Mouse (Mus musculus): ENCODE results near the gene Agbl1. TPM values are rescaled to one million over a fixed set of nuclear protein-coding genes. Genes with fewer than 3 reads are reported as not detected.

Gene Agbl1
- polyA plus RNA-seq, 1 experiment from 2014 or later, result not detected

- 52% methylated on average over 1 of the region's 1 CpGs for WGBS (ENCODE audit: insufficient replicate concordance)
- Histone ChIP-seq H3K4me3 (replicated peaks) (no peak overlapping the region), H3K27me3 (no peaks in the 10 kb centered on the region), H3K36me3 (no peaks in the 10 kb centered on the region), H3K9me3 (replicated peaks) (no peaks in the 10 kb centered on the region), H3K4me2 (no peak overlapping the region), H3K9ac (no peak overlapping the region), H3K27ac (no peak overlapping the region), H3K4me1 (replicated peaks) (no peaks in the 10 kb centered on the region)
- ATAC-seq (ENCODE audit: low read depth) (no peak), DNase-seq (no peak)
Observed at GRCm38 (mm10) chr7:77152909-77153308, 923.2 kb downstream of the Agbl1 start.

GRCm38 (mm10) chr7:77164921-77165320, 935.2 kb downstream of the Agbl1 start:
- no peak overlapping the region for H3K27ac ChIP-seq
- no peak overlapping the region for H3K4me3 ChIP-seq (replicated peaks)
- H3K4me2 ChIP-seq, result no peak overlapping the region
- 71% methylated on average over 1 of the region's 1 CpGs for WGBS (ENCODE audit: insufficient replicate concordance)
- H3K4me1 ChIP-seq (replicated peaks), result no peaks in the 10 kb centered on the region
- H3K9me3 ChIP-seq (replicated peaks), result no peaks in the 10 kb centered on the region
- no peaks in the 10 kb centered on the region for H3K27me3 ChIP-seq
- DNase-seq (no peak), ATAC-seq (ENCODE audit: low read depth) (no peak)
- no peaks in the 10 kb centered on the region for H3K36me3 ChIP-seq
- no peak overlapping the region for H3K9ac ChIP-seq
